Mouse (Mus musculus) stomach, embryonic 16.5 days (tissue): Measurements from ENCODE around the gene Blnk. TPM values are rescaled to one million over a fixed set of nuclear protein-coding genes. Genes with fewer than 3 reads are reported as not detected.

ENCODE experiments used
- ATAC-seq: fragments of 200-750 bp; cut with Nextera tagmentation; 2 replicates; pipeline ENCODE4 v1.8.0; 2017; ENCODE audit warnings: moderate number of reproducible peaks, moderate TSS enrichment; ENCODE audit not compliant: insufficient read depth, low FRiP score
- H3K27ac ChIP-seq: fragments of 300-500 bp; sonication (generic); 2 replicates; pipeline ENCODE4 v1.5.1; 2014; ENCODE audit warnings: low read length
- H3K27me3 ChIP-seq: fragments of 300-500 bp; sonication (generic); 2 replicates; pipeline ENCODE4 v1.6.1; 2014; ENCODE audit warnings: low read length, control low read depth, mixed read lengths; ENCODE audit not compliant: control insufficient read depth, insufficient read depth
- H3K36me3 ChIP-seq: fragments of 300-500 bp; sonication (generic); 2 replicates; pipeline ENCODE4 v1.6.1; 2014; ENCODE audit warnings: low read length; ENCODE audit not compliant: control insufficient read depth, insufficient read depth
- H3K4me1 ChIP-seq: fragments of 300-500 bp; sonication (generic); 2 replicates; pipeline ENCODE4 v1.6.1; 2014; ENCODE audit warnings: low read length, control low read depth, mixed read lengths; ENCODE audit not compliant: control insufficient read depth, insufficient read depth
- H3K4me2 ChIP-seq: fragments of 300-500 bp; sonication (generic); 2 replicates; pipeline ENCODE4 v1.6.1; 2014; ENCODE audit warnings: low read depth, low read length, mixed read lengths
- H3K4me3 ChIP-seq: fragments of 300-500 bp; sonication (generic); replicated peaks from 2 replicates; pipeline ENCODE4 v1.5.1; 2014; ENCODE audit warnings: mild to moderate bottlenecking, low read length
- H3K9ac ChIP-seq: fragments of 300-500 bp; sonication (generic); 2 replicates; pipeline ENCODE4 v1.6.1; 2014; ENCODE audit warnings: low read length
- H3K9me3 ChIP-seq: fragments of 300-500 bp; sonication (generic); replicated peaks from 2 replicates; pipeline ENCODE4 v1.6.1; 2016; ENCODE audit warnings: low read length, control low read depth; ENCODE audit not compliant: control insufficient read depth
- WGBS: fragments of 180-500 bp; shearing (Covaris S2); extraction: QIAGEN DNeasy Blood & Tissue Kit; methylation state at CpG from one replicate; pipeline ENCODE4 v1.1.7; 2014; 5-methylcytosine and 5-hydroxymethylcytosine counted together
- polyA plus RNA-seq: library from polyadenylated mRNA; unstranded; fragments of >200 nt; fragmentation: Nextera tagmentation; extraction: Ambion mirVana; gene quantifications from 2 replicates; pipeline ENCODE4 v1.2.1, GENCODE M21; 2015

Gene Blnk
- polyA plus RNA-seq, 1 experiment from 2014 or later: 5.0 TPM

DNA sequence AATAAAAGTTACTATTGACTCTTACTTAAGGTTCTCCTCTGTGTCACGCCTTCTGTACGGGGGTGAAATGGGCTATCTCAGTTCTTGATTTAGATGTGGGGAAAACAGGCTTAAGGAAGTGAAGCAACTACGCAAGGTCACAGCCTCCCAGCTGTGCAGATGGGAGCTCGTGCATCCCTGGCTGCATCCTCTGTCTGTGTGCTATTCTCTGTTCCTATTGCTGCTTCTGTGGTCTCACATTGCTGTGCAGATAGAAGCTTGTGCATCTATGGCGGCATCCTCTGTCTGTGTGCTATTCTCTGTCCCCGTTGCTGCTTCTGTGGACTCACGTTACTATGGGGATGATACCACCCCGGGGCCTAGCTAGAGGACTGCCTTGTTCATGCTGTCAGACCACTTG lies 32.2 kb upstream of the Blnk start:
- Histone ChIP-seq H3K4me3 (no peak overlapping the region), H3K36me3 (no peaks in the 10 kb centered on the region), H3K9ac (no peak overlapping the region), H3K27ac (no peak overlapping the region), H3K9me3 (no peaks in the 10 kb centered on the region), H3K27me3 (no peaks in the 10 kb centered on the region), H3K4me2 (no peak overlapping the region), H3K4me1 (no peaks in the 10 kb centered on the region)
- ATAC-seq: no peak
- 82% methylated on average over 8 of the region's 8 CpGs for WGBS

DNA sequence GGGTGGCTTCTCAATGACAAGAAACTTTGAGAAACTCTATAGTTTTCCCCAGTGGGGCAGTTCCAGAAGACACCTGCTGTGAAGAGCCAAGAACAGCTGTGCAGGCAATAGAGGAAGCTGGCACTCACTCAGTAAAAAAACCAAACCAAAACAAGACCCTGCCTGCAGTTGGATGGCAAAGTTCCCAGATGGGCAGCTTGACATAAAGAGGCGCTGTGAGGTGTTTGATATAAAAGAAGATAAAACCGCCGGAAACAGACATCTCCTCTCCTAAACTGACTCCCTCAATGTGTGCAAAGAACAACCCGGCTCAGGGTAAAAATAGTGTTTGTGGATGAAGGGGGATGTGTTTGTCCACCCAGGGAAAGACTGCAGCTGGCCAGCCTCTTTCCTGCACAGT lies 27.9 kb upstream of the Blnk start:
- Histone ChIP-seq H3K9me3 (no peaks in the 10 kb centered on the region), H3K4me3 (no peak overlapping the region), H3K27me3 (no peaks in the 10 kb centered on the region), H3K27ac (no peak overlapping the region), H3K4me2 (no peak overlapping the region), H3K36me3 (no peaks in the 10 kb centered on the region), H3K9ac (no peak overlapping the region), H3K4me1 (no peaks in the 10 kb centered on the region)
- WGBS: 74% methylated on average over 4 of the region's 4 CpGs
- no peak for ATAC-seq

DNA sequence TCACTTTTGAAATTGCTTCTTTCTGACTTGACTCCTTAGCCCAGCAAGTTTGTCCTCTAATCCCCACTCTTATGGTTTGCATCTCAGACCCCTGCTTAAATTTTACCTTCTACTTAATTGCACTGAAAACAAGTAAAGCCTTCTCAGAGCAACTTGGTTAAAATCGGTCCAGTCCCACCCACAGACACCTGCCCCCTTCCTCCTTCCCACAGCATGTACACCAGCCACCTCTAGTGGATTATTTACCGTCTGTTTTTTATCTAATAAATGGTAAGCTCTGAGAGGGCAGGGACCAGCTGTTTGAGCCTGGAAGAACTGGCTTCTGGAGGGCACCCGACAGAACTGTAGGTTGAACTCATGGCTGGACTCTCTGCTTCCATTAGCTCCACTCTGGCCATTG lies 26.2 kb upstream of the Blnk start:
- ATAC-seq: no peak

DNA sequence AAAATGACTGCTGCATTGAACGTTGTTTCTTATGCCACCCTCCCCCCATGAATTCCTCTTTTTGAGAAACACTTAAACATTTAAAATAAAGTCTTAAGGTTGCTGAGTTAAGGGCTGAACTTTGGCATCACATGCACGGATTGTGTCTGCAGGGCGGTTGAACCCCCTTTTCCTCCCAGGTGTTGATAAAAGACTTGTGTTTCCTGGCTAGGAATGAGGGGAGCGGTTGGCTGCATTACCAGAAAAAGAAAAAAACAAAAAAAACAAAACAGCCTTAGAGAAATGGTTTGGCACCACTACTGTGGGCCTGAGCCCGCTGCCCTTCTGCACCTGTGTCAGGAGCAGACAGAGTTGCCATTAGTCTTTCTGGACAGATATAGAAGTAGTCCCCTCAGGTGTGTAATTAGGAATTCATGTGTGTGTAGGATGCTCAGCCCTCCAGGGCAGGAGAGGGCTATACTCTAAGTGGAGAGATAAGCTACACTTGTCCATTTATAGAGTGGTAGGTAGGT lies 24.9 kb upstream of the Blnk start:
- Histone ChIP-seq H3K9ac (no peak overlapping the region), H3K4me1 (no peaks in the 10 kb centered on the region), H3K27me3 (no peaks in the 10 kb centered on the region), H3K27ac (no peak overlapping the region), H3K9me3 (no peaks in the 10 kb centered on the region), H3K4me2 (no peak overlapping the region), H3K4me3 (no peak overlapping the region), H3K36me3 (no peaks in the 10 kb centered on the region)
- WGBS: 66% methylated on average over 5 of the region's 5 CpGs
- no peak for ATAC-seq

More for the DNA sequence above, 26.2 kb upstream of the Blnk start:
- no peaks in the 10 kb centered on the region for H3K9me3 ChIP-seq
- H3K4me3 ChIP-seq: no peak overlapping the region
- H3K27me3 ChIP-seq: no peaks in the 10 kb centered on the region
- H3K36me3 ChIP-seq: no peaks in the 10 kb centered on the region
- no peak overlapping the region for H3K9ac ChIP-seq
- no peaks in the 10 kb centered on the region for H3K4me1 ChIP-seq
- 48% methylated on average over 3 of the region's 3 CpGs for WGBS
- H3K27ac ChIP-seq: no peak overlapping the region
- H3K4me2 ChIP-seq: no peak overlapping the region

DNA sequence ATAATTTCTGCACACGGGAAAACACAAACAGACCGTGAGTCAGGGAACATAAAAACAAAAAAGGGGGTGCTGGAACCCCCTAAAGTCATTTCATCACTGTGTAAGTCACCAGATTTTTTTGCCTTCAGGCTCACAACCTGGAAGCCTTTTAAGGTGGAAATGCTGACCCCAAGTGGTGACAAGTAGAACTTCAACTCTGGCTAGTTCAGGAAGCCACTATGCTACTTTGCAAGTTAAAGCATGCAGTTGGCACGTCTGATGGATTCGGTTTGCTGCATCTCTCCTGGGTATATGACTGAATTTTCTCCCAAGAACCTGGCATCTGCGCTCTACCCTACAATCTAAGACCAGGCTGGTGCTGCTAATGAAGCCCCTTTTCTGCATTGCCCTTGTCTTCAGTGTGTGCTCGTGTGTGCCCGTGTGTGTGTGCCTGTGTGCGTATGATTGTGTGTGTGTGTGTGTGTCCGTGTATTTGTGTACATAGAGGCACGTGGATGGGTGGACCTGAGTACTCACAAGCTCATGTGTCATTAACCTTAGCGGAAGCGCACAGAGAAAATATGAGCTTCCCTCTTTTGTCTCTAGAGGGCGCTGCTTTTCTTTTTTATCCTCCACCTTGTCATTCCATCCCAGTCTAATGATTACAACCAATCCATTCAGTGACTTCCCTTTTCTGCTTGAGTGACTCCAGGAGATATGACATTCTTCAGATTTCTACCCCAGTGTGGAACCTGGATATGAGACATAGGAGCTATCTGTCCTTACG lies 21.8 kb upstream of the Blnk start:
- H3K9ac ChIP-seq: peak overlapping the region; percentile 58
- no peaks in the 10 kb centered on the region for H3K9me3 ChIP-seq
- WGBS: 19% methylated on average over 14 of the region's 14 CpGs
- H3K27ac ChIP-seq: no peak overlapping the region
- H3K4me1 ChIP-seq: peaks cover 14% of the 10 kb centered on the region
- H3K4me3 ChIP-seq: peak overlapping the region; percentile 25
- H3K36me3 ChIP-seq: no peaks in the 10 kb centered on the region
- H3K4me2 ChIP-seq: peak overlapping the region; percentile 59
- no peak for ATAC-seq
- no peaks in the 10 kb centered on the region for H3K27me3 ChIP-seq

DNA sequence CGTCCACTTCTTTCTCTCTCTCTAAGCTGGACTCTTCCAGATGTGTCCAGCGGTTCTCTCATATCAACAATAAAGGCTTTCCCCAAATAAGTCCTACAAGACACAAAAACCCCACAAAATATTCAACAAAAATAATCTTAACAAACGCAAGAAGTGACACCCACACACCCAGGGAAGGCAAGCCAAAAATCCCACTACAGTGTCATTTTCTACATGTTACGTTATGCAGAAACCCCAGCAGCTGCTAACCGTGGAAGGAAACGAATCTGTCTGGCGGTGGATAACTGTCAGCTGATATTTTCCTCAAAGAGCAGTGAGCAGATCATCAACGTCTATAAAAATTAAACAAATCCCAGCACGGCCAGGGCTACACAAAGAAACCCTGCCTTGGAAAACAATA lies 19.7 kb upstream of the Blnk start:
- Histone ChIP-seq H3K4me3 (no peak overlapping the region), H3K4me1 (peaks cover 14% of the 10 kb centered on the region), H3K9me3 (no peaks in the 10 kb centered on the region), H3K27me3 (no peaks in the 10 kb centered on the region), H3K4me2 (peak overlapping the region; percentile 34; the same call in 1 of the 2 replicates), H3K36me3 (no peaks in the 10 kb centered on the region), H3K27ac (no peak overlapping the region), H3K9ac (no peak overlapping the region)
- 10% methylated on average over 9 of the region's 9 CpGs for WGBS
- ATAC-seq: peak; percentile 27; the same call in 1 of the 2 replicates

DNA sequence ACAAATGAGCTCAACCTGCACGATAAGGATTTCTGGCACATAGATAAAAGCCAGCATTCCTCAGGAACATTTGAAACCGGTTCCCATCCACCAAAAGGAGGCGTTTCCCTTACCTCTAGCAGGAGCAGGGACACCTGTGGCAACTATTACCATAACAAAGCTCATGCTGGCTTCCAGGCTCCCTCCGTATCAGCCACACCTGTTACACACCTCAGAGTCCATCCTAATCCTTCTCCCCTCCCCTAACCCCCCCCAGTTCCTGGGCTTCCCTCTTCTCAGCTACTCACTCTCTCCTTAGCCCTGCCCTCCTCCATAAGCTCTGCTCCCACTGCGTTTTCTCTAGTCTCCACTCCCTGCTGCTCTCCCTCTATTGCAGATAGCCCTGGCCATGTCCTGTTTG lies 19.3 kb upstream of the Blnk start:
- WGBS: 3% methylated on average over 5 of the region's 5 CpGs
- H3K4me2 ChIP-seq: peak overlapping the region; percentile 34
- no peaks in the 10 kb centered on the region for H3K27me3 ChIP-seq
- peak; percentile 72; the same call in 1 of the 2 replicates for ATAC-seq
- no peaks in the 10 kb centered on the region for H3K36me3 ChIP-seq
- H3K27ac ChIP-seq: no peak overlapping the region
- peaks cover 14% of the 10 kb centered on the region for H3K4me1 ChIP-seq
- H3K4me3 ChIP-seq: no peak overlapping the region
- H3K9me3 ChIP-seq: no peaks in the 10 kb centered on the region
- no peak overlapping the region for H3K9ac ChIP-seq

DNA sequence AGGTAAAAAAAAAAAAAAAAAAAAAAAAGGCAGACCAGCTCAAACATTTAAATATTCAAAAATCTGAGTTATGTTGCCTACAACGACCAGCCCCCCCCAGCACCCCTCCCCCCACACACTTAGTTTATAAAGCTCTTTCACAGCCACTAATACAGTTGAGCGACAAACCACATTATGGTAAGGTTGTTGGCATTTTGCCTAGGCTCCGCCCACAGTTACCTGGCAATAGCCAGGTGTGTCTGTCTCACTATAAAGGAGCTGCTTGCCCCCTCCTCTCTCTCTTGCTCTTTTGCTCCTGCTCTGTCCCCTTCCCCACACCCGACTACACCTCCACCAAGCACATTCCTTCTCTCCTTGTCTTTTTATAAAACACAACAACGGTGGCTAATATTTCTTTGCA lies 17.3 kb upstream of the Blnk start:
- no peak overlapping the region for H3K27ac ChIP-seq
- H3K9me3 ChIP-seq: no peaks in the 10 kb centered on the region
- H3K4me1 ChIP-seq: peaks cover 17% of the 10 kb centered on the region
- ATAC-seq: no peak
- H3K9ac ChIP-seq: no peak overlapping the region
- no peak overlapping the region for H3K4me2 ChIP-seq
- H3K4me3 ChIP-seq: no peak overlapping the region
- H3K27me3 ChIP-seq: no peaks in the 10 kb centered on the region
- no peaks in the 10 kb centered on the region for H3K36me3 ChIP-seq
- 34% methylated on average over 5 of the region's 5 CpGs for WGBS

DNA sequence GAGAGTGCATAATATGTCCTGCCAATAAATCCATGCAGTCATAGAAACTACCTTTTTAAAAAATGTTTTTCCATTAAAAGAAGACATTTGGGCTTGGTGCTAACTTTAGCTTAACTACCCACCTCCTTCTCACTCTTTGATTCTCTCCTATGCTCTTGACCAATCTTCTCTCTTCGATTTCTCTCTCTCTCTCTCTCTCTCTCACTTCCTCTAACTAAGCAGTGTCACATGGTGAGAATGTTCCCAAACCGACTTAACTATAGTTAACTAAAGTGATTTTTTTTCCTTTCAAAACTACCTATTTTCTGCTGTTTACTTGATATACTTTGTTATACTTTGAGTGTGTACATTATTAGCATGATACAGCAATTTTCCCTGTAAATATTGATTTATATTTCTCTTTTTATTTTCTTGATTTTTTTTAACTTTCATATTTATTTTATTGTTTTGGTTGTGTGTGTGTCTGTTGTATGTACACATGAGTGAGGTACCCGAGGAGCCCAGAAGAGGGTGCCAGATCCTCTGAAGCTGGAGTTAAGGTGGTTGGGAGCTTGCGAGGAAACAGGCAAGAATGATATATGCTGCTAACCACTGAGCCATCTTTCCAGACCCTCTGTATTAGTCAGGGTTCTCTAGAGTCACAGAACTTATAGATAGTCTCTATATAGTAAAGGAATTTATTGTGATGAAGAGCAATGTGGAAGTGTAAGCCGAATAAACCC lies 14.5 kb upstream of the Blnk start:
- H3K4me3 ChIP-seq: no peak overlapping the region
- H3K27ac ChIP-seq: no peak overlapping the region
- H3K27me3 ChIP-seq: no peaks in the 10 kb centered on the region
- WGBS: 87% methylated on average over 5 of the region's 5 CpGs
- H3K4me1 ChIP-seq: peaks cover 14% of the 10 kb centered on the region
- no peaks in the 10 kb centered on the region for H3K9me3 ChIP-seq
- no peaks in the 10 kb centered on the region for H3K36me3 ChIP-seq
- no peak overlapping the region for H3K9ac ChIP-seq
- H3K4me2 ChIP-seq: no peak overlapping the region
- ATAC-seq: no peak
